Mouse (Mus musculus): ENCODE data around the gene Pigm.

DNA sequence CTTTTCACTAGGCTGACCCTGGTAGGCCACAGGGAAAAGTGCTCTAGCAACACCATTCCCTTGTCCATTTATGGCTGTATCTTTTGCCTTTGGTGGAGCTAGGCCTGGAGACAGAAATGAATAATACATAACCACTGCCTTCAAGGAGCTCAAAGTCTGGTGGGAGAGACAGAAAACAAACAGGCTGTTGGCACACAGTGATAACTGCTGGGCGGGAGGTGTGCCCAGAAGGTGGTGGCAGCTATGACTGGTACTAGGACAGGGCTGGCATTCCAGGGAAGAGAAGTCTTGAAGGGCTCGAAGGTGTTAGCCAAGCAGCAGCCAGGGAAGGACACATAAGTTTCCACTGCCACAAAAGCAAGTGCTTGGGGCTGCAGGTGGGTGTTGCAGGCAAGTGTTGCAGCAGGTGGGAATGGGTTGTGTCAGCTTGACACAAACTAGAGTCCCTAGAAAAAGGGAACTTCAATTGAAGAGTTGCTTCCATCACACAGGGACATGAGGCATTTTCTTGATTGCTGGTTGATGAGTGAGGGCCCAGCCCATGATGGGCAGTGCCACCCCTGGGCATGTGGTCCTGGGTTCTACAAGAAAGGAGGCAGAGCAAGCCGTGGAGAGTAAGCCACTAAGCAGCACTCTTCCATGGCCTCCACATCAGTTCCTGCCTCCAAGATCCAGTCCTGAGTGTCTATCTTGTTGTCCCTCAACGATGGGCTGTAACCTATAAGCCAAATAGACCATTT, 37.3 kb downstream of the Pigm start:
- TF ChIP-seq CTCF (IDR thresholded peaks at IDR 0.05; ENCODE audit: insufficient read depth, low read length), result no peak
- TF ChIP-seq POLR2A (IDR thresholded peaks at IDR 0.05; ENCODE audit: borderline replicate concordance, extremely low read depth, low read depth, low read length), result no peak
